Mouse (Mus musculus) ES-Bruce4 (cell line): ENCODE measurements at regions not wholly inside any gene's neighbourhood (a gene's known extent, or its start where the extent isn't known, plus 50 kb on each side); places are given as distances from the start of the nearest gene placed in this dataset.

ENCODE experiments used
- H3K27ac ChIP-seq: 2 replicates; pipeline ENCODE4 v1.5.1; 2012; ENCODE audit warnings: low read length, inconsistent platforms; ENCODE audit not compliant: insufficient read depth
- H3K27me3 ChIP-seq: 2 replicates; pipeline ENCODE4 v1.6.1; 2012; ENCODE audit warnings: mild to moderate bottlenecking, low read length, inconsistent platforms; ENCODE audit not compliant: control insufficient read depth, poor library complexity, insufficient read depth, severe bottlenecking
- H3K36me3 ChIP-seq: 2 replicates; pipeline ENCODE4 v1.6.1; 2012; ENCODE audit warnings: inconsistent platforms, mild to moderate bottlenecking, low read length, moderate library complexity; ENCODE audit not compliant: control insufficient read depth, poor library complexity, insufficient read depth, severe bottlenecking
- H3K4me1 ChIP-seq: one replicate; pipeline ENCODE4 v1.8.1; 2011; ENCODE audit warnings: low read length; ENCODE audit not compliant: control insufficient read depth, insufficient read depth
- H3K4me3 ChIP-seq: 2 replicates; pipeline ENCODE4 v1.5.1; 2011; ENCODE audit warnings: low read depth, mild to moderate bottlenecking, low read length
- H3K9ac ChIP-seq: 2 replicates; pipeline ENCODE4 v1.6.1; 2012; ENCODE audit warnings: low read depth, mild to moderate bottlenecking, inconsistent platforms; ENCODE audit not compliant: poor library complexity, severe bottlenecking
- H3K9me3 ChIP-seq: replicated peaks from 2 replicates; pipeline ENCODE4 v1.6.1; 2012; ENCODE audit warnings: mild to moderate bottlenecking, low read length, inconsistent platforms; ENCODE audit not compliant: control insufficient read depth, poor library complexity, insufficient read depth, severe bottlenecking
- CTCF ChIP-seq: IDR thresholded peaks from one replicate; pipeline ENCODE4 v1.8.1; 2011; ENCODE audit warnings: low read depth, low read length
- EP300 ChIP-seq: IDR thresholded peaks from 2 replicates; pipeline ENCODE4 v1.6.1; 2011; ENCODE audit warnings: low read depth, low read length; ENCODE audit not compliant: insufficient read depth
- POLR2A ChIP-seq: IDR thresholded peaks from one replicate; pipeline ENCODE4 v1.8.1; 2011; ENCODE audit warnings: low read length; ENCODE audit not compliant: insufficient read depth

DNA sequence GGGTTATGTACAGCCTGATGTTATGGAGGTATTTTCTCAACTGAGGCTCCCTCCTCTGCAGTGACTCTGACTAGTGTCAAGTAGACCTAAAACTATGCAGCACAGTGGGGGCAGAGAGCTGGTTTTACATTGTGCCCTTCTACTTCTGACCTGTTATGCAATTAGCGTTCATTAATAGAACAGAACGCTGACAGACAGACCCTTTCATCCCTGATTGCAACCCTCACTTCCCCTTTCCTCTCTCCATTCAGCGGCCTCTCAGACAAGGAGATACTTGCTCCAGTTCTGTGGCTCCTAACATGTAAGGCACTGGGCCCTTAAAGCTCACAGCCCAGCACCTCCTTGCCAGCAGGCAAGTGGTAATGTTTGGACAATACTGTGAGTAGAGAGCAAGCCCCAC is 125.7 kb downstream of the Gm826 start:
- no peaks in the 10 kb centered on the region for H3K36me3 ChIP-seq
- no peaks in the 10 kb centered on the region for H3K4me1 ChIP-seq
- H3K27ac ChIP-seq = no peak overlapping the region
- H3K9ac ChIP-seq = no peak overlapping the region
- H3K9me3 ChIP-seq = no peaks in the 10 kb centered on the region
- no peak overlapping the region for H3K4me3 ChIP-seq
- H3K27me3 ChIP-seq = no peaks in the 10 kb centered on the region
- TF ChIP-seq POLR2A (no peak), EP300 (no peak), CTCF (no peak)

DNA sequence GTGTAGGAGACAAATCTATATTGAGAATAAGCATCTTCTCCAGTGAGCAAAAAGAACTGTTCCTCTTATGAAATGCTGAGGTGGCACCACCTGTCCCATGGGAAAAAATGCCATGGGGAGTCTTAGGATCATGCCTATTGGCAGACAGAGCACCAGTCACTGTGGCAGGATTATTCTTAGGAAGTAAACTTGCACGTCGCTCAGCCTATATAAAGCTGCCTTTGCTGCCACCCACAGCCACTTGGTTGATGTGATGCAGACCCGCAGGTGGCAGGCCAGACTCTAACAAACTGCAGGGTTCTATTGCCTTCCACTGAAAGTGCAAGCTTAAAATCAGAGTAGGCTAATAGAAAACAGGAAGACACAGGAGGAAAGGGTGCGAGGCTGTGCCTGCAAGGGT is 126.7 kb downstream of the Gm826 start:
- no peaks in the 10 kb centered on the region for H3K27me3 ChIP-seq
- TF ChIP-seq EP300 (no peak), CTCF (no peak), POLR2A (no peak)
- no peak overlapping the region for H3K27ac ChIP-seq
- H3K9ac ChIP-seq = no peak overlapping the region
- H3K36me3 ChIP-seq = no peaks in the 10 kb centered on the region
- no peaks in the 10 kb centered on the region for H3K9me3 ChIP-seq
- H3K4me3 ChIP-seq = no peak overlapping the region
- no peaks in the 10 kb centered on the region for H3K4me1 ChIP-seq

DNA sequence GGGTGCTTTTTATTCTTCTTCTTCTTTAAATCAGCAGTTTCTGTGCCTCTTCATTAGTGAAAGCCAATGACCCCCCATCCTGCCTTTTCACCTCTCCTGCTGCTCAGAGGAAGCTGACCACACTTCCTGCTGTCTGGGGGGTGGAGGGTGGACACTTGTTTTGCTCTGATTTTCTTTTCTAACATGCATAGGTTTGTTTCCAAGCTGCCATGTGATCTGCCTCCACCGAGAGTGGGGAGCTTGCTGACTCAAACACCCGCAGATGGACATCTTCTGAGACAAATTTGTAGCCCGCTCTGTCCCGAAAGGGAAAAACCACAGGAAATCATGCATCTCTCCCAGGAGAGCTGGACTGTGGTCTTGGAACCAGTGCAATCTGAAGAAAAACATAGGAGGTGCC is 141.3 kb downstream of the Gm826 start:
- Histone ChIP-seq H3K9ac (no peak overlapping the region), H3K4me1 (no peaks in the 10 kb centered on the region), H3K27ac (no peak overlapping the region), H3K27me3 (no peaks in the 10 kb centered on the region), H3K9me3 (no peaks in the 10 kb centered on the region), H3K36me3 (no peaks in the 10 kb centered on the region), H3K4me3 (no peak overlapping the region)
- TF ChIP-seq CTCF = no peak
- TF ChIP-seq EP300 = no peak
- TF ChIP-seq POLR2A = no peak

DNA sequence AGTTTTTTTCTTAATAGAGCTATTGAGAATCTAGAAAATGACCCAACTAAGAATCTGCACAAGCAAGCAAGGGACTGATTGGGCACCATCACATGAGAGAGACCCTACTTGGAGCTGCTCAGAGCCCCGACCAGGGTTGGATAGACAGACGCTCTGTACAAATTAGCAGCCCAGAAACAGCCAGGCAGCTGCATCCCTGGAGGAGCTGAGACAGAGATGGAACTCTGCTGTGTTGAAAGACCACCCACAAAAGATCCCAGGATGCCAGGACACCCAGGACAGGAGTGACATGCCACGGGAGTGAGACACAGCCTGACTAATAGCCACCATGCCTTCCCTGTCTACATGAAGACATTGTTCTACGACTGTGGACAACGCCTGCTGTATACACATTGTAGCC is 147.9 kb downstream of the Gm826 start:
- no peaks in the 10 kb centered on the region for H3K36me3 ChIP-seq
- no peak overlapping the region for H3K9ac ChIP-seq
- no peaks in the 10 kb centered on the region for H3K27me3 ChIP-seq
- H3K4me3 ChIP-seq = no peak overlapping the region
- H3K4me1 ChIP-seq = no peaks in the 10 kb centered on the region
- no peaks in the 10 kb centered on the region for H3K9me3 ChIP-seq
- no peak overlapping the region for H3K27ac ChIP-seq
- TF ChIP-seq CTCF (no peak), EP300 (no peak), POLR2A (no peak)

DNA sequence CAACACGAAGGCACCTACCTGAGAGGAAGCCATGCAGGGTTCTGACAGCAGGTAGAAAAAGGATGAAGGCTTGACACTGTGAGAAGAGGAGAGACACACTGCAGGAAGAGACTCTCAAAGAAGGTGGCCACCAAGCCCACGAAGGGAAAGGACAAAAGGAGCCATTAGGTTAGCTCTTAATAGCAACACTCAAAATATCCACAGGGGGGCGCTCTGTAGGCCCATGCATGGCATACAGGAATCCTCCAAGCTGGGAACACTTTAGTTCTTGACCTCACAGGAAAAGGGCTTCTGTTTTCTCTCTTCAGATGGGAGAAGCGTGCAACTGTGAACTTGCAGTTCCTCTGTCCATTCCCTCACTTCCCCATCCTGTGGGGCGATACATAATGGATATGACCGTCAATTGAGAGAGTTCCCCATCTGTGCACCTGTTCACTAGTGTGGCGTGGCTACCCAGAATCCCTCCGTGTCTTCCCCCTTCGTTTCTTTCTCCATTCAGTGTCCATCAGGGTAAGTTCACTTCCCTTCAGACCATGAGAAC is 162.9 kb downstream of the Gm826 start:
- no peak overlapping the region for H3K4me3 ChIP-seq
- no peaks in the 10 kb centered on the region for H3K36me3 ChIP-seq
- no peak overlapping the region for H3K9ac ChIP-seq
- no peaks in the 10 kb centered on the region for H3K9me3 ChIP-seq
- H3K27ac ChIP-seq = no peak overlapping the region
- TF ChIP-seq EP300 = no peak
- no peak for TF ChIP-seq POLR2A
- TF ChIP-seq CTCF = no peak
- H3K27me3 ChIP-seq = no peaks in the 10 kb centered on the region
- no peaks in the 10 kb centered on the region for H3K4me1 ChIP-seq

DNA sequence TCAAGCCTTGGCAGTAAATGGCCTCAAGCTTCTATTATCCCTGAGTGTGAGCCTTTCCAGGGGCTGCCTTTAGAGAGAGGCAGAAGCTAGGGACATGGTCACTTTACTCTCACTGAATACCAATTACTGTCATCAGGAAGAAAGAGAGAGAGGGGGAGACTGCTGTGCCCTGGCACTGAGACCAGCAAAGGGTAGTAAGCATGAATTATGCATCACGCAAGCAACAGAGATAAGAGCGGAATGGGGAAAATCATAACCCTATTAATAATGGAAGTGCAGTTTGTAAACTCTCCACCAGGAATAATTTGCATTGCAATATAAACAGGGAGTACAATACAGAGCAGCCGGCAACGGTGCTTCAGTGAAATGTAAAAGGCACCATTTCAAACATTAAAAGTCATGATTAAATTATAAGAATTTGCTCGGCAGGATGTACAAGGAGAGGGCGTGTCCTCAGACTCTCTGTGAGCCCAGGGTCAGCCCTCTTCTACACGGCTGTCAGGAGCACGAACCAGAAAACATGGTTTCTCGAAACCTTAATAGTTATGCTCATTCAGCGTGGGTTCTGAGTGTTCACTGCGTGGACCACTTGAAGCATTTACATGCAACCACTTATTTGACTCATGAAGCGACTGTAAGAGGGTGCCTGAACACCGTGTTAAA is 175.2 kb downstream of the Gm826 start:
- no peaks in the 10 kb centered on the region for H3K9me3 ChIP-seq
- H3K36me3 ChIP-seq = no peaks in the 10 kb centered on the region
- no peak overlapping the region for H3K27ac ChIP-seq
- no peaks in the 10 kb centered on the region for H3K27me3 ChIP-seq
- H3K4me3 ChIP-seq = no peak overlapping the region
- no peak for TF ChIP-seq POLR2A
- no peak for TF ChIP-seq EP300
- no peaks in the 10 kb centered on the region for H3K4me1 ChIP-seq
- no peak overlapping the region for H3K9ac ChIP-seq
